Mouse (Mus musculus): Measurements from ENCODE around the gene Rin2.
A peak's percentile ranks its signal among the peaks of the same experiment; 100 is the strongest.

Rin2 gene

GRCm38 (mm10) chr2:145675142-145675755, at the start of gene Rin2:
Gene Rin2, plus strand, starts transcription at chr2:145675215.
- DNase-seq (ENCODE audit: low spot score in 2 of 2) = peak; percentile 74 to 80

- DNase-seq (ENCODE audit: low spot score in 2 of 2) = no peak
Measured at GRCm38 (mm10) chr2:145631123-145631798, 43.8 kb upstream of the Rin2 start.

GRCm38 (mm10) chr2:145631799-145632174, 43.2 kb upstream of the Rin2 start:
- DNase-seq (ENCODE audit: low spot score in 2 of 2) = no peak

- DNase-seq (ENCODE audit: low spot score in 2 of 2) = no peak
Measured at GRCm38 (mm10) chr2:145633811-145634210, 41.2 kb upstream of the Rin2 start.

- DNase-seq (ENCODE audit: low spot score in 2 of 2) = no peak
Measured at GRCm38 (mm10) chr2:145640255-145640984, 34.6 kb upstream of the Rin2 start.

- DNase-seq (ENCODE audit: low spot score in 2 of 2) = no peak
Measured at GRCm38 (mm10) chr2:145655373-145655960, 19.5 kb upstream of the Rin2 start.

- DNase-seq (ENCODE audit: low spot score in 2 of 2) = no peak
Measured at GRCm38 (mm10) chr2:145656121-145656520, 18.9 kb upstream of the Rin2 start.

- no peak for DNase-seq (ENCODE audit: low spot score in 2 of 2)
Measured at GRCm38 (mm10) chr2:145656716-145657115, 18.3 kb upstream of the Rin2 start.

- DNase-seq (ENCODE audit: low spot score in 2 of 2) = no peak
Measured at GRCm38 (mm10) chr2:145661242-145661641, 13.8 kb upstream of the Rin2 start.

- no peak for DNase-seq (ENCODE audit: low spot score in 2 of 2)
Measured at GRCm38 (mm10) chr2:145663899-145664298, 11.1 kb upstream of the Rin2 start.

- DNase-seq (ENCODE audit: low spot score in 2 of 2) = no peak
Measured at GRCm38 (mm10) chr2:145664311-145664710, 10.7 kb upstream of the Rin2 start.

- no peak for DNase-seq (ENCODE audit: low spot score in 2 of 2)
Measured at GRCm38 (mm10) chr2:145668135-145668534, 6.9 kb upstream of the Rin2 start.

GRCm38 (mm10) chr2:145670131-145670530, 4.9 kb upstream of the Rin2 start:
- DNase-seq (ENCODE audit: low spot score in 2 of 2) = no peak

GRCm38 (mm10) chr2:145674496-145675141, 396 bp upstream of the Rin2 start:
- DNase-seq (ENCODE audit: low spot score in 2 of 2) = no peak

- DNase-seq (ENCODE audit: low spot score in 2 of 2) = peak; percentile 35 to 64
Measured at GRCm38 (mm10) chr2:145675756-145676543, 935 bp downstream of the Rin2 start.

GRCm38 (mm10) chr2:145676544-145676925, 1.5 kb downstream of the Rin2 start:
- DNase-seq (ENCODE audit: low spot score in 2 of 2) = no peak

GRCm38 (mm10) chr2:145676936-145677335, 1.9 kb downstream of the Rin2 start:
- no peak for DNase-seq (ENCODE audit: low spot score in 2 of 2)

GRCm38 (mm10) chr2:145680141-145680540, 5.1 kb downstream of the Rin2 start:
- DNase-seq (ENCODE audit: low spot score in 2 of 2) = no peak

GRCm38 (mm10) chr2:145680762-145681161, 5.7 kb downstream of the Rin2 start:
- no peak for DNase-seq (ENCODE audit: low spot score in 2 of 2)

GRCm38 (mm10) chr2:145681626-145682025, 6.6 kb downstream of the Rin2 start:
- no peak for DNase-seq (ENCODE audit: low spot score in 2 of 2)

GRCm38 (mm10) chr2:145682924-145683323, 7.9 kb downstream of the Rin2 start:
- no peak for DNase-seq (ENCODE audit: low spot score in 2 of 2)

All from urinary bladder, postnatal 36 days (tissue).